Mouse (Mus musculus) skeletal muscle tissue, adult 2 months (tissue): ENCODE data around the gene App.

Experiments
- DNase-seq: peaks from one replicate; pipeline ENCODE4 v3.0.0-alpha.2; 2012; ENCODE audit warnings: low read depth, low spot score

Gene App

DNA sequence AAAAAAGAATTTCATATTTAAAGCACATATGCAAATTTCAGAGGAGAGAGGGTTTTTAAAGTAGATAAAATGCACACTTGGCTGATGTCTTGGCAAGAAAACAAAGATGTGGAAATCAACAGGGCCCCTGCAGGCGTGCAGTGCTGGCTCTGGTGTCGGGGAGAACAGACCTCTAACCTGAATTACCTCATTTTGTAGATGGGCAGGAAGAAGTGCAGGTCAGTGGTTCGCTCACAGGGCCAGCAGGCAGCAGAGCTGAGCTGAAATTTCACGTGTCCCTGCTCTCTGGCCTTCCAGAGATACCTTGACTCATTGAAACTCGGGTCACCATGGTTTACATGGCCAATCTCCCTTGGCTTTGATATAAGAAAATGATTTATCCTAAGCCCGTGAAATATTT, 87.7 kb downstream of the App start:
- no peak for DNase-seq

DNA sequence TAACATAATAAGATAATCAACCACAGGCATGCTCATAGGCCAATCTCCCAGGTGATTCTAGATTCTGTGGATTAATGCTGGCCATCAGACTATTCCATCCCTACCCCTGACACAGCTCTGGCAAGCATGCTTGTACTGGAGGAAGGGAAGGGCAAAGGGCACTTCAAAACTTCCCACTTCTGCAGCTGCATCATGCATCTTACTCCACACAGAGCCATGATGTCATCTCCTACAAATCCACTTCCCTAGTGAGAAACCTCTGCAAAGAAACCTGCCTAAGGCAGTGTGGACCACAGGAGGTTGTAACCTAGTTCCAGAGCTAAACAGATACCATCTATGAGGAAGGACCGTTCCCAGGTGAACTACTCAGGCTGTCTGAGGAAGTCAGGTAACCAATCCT, 89.4 kb downstream of the App start:
- no peak for DNase-seq

DNA sequence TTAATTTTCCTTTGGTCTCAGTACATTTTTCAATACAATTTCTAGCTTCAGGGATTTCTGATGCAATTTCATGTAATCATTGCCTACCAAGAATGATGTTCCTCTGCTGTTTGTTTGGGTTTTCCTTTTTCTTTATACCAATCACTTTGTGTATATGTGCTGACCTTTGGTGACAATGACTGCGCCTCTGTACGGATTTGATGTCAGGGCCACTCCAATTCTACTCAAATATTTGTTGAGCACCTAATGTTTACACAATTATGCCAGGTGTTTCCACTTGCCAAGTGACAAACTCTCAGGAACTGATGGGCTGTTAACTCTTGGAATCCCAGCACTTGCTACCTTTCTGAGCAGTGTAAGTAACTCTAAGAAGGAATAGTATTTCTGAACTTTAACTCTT, 98.2 kb downstream of the App start:
- no peak for DNase-seq

DNA sequence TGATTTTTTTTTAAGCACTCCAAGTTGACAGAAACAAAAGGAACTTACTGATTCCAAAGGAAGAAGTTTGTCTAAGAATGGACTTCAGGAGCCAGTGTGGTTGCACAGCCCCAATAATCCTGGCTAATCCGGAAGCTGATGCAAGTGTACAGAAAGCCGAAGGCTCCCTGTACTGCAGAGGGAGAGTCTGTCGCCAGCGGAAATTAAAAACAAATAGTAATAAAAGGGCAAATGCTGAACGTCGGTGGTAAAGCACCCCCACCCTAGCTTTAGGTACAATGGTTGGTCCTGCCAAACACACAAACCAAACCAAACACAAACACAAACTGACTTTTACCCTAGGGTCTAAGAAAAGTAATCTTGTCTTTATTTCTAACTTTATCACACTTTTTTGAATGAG, 98.7 kb downstream of the App start:
- DNase-seq: no peak

DNA sequence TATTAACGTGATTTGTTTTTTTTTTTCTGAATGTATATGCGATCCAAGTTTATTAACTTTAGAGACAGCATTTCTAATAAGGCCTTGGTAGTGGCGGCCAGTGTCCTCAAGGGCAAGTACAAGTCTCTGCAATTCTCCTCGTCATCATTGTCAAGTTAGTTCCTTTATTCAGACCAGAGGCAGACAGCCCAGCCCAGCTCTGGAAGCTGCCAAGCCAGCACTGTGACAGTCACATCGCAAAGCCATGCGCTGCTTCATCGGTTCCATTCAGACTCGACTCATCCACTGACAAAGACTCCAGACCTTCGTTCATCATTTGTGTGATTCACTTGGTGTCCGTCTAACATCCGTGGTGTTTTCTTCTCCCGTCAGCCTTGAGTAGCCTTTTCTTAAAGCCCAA, 100.9 kb downstream of the App start:
- no peak for DNase-seq

DNA sequence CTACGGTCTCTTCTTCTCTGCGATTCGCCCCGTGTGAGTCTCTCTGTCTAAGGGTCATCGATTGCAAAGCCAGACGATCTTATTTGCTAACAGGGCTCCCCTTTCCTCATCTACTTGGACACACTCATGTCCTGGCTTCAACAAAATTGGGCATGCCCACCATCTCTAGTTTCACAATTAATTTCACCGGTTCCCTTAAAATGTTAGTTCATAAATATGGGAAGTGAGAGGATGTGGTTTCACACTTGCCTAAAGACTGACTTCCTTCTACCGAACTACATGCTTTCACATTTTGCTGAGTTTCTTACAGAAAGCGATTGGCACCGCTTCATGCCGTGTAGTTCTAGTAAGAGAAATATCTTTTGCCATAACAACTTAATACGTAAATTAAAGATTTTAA, 101.8 kb downstream of the App start:
- peak; percentile 28 for DNase-seq

DNA sequence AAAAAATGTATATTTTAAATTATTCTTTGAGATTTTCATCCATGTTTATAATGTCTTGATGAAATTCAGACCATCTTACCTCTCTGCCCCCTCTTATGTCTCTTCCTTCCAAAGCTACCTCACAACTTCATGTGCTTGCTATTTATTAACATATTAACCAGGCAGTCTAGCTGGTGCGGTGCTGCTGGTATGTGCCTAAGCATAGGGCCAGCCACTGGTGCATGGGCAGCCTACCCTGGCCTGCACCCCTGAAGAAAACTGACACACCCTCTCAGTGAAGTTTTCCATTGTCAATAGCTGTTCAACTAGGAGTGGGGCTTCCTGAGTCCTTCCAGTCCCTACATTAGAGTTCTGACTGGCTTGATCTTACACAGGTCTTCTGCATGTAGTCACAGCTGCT, 102.3 kb downstream of the App start:
- no peak for DNase-seq

DNA sequence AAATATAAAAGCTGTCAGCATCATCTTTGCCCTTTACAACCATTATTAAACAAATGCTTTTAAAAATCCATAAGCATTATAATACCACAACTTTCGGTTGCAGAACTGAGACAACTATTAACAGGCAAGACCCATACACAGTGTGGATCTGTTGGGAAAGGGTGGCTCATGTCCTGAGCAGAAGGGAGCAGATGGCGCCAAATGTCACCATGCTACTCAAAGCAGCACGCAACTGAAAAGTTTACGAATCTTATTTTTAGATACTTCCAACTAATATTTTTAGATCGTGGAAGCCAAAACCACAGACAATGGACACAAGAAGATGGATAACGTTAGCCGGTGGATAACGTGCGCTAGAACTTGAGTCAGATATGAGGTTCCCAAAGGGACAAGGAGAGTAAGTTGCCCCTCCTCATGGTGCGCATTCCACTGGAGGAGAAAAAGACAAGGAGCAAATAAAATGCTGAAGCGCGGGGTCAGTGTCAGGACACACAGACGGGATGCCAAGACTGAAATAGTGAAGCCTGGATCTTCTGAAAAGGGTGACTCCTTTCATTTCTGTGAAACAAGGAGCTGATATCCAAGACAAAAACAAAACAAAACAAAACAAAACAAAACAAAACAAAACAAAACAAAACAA, 106.2 kb downstream of the App start:
- peak; percentile 32 for DNase-seq

DNA sequence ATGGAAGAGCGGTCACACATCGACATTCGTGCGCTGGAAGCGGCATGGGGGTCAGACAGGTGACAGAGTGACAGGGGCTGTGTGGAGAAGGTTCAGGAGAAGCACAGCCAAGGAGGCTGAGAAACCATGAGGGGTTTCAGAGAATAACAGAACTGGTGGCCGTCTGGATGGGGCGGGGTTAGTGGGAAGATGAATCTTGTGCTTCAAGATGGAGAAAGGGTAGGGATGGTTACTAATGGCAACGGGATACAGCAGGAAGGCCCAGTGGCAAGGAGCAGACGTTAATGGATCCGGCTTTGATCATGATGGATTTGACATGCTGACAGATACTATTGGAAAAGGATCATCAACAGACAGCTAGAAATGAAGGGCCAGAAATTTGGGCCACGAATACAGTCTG, 107.3 kb downstream of the App start:
- no peak for DNase-seq

DNA sequence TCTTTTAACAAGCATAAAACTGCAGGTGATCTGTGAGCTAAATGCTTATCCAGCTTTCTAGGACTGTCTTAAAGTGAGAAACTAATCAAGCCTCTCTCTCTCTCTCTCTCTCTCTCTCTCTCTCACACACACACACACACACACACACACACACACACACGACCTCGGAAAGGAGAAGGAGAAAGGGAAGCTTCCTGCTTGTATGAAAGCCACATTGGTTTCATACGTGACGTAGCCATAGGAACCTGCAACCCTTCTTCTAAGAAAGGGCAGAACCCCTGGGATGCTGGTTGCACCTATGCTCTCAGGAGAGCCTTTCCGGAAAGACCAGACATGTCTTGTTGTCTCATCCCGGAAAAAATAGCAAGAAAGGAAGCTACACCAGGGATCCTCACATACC, 108.8 kb downstream of the App start:
- DNase-seq: no peak

DNA sequence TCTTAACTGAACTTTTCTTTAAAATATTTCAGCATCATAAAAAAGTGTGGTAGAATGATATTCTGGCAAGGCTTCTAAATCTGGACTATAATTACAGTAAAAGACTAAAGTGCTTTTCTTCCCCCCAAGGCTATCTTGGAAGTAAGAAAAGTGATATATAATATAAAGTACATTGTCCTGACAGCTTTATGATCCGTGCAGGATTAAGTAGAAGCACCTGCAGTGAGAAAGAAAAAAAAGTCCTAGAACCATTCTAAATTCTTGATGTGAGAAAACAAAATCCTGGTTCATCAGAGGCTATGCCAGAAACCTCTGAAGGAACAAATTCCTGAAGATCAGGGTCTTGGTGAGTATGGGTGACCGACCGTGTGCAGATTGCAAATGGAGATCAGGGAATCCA, 110.8 kb downstream of the App start:
- DNase-seq: no peak

DNA sequence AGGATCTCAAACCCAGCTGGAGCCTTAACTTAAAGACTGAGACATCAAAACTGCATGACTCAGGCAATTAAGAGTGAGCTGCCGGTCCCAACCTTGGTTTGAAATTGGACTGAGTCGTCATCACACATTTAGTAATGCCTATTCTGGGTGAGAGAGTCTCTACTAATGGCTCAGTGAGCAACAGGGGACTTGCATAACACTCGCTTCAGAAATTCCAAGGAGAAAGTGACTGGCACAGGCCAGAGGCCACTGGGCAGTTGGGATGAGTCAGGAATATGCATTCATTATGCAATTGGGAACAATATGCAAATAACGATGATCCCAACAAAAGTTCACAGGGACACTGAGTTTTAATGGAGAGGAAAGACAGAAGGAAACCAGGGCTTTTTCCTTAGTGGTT, 111.8 kb downstream of the App start:
- DNase-seq: no peak

DNA sequence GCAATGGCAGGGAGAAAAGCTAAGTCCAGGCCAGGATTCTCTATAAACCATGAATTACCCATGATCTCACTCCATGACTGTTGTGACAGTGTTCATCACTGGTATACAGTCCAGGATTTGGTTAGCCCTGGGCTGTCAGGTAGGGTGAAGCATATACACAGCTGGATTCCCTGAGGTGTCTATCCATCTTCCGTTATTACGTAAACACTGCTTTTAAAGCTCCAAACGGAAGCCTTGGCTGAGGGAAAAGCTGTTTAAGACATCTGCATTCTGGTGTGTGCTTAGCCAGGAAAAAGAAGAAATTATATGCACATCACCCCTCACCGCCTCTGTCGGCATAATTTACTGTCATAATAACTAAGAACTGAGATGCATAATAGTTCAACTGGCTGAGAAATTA, 115.4 kb downstream of the App start:
- DNase-seq: no peak

DNA sequence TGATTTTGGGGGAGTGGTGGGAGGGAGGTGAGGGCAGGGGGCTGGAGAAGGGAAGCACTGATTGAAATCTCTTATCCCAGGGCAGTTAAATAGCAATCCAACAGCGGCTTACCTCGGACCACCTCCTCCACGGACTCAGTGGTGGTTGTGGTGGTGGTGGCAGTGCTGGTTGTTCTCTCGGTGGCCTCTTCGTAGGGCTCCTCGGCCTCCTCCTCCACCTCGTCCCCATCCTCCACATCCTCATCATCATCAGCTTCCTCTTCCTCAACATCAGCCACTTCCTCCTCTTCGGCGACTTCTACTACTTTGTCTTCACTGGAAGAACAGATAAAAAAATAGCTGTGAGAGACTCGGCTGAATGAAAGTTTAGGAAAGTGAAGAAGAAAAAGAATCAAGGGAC, 117.4 kb downstream of the App start:
- DNase-seq: no peak

DNA sequence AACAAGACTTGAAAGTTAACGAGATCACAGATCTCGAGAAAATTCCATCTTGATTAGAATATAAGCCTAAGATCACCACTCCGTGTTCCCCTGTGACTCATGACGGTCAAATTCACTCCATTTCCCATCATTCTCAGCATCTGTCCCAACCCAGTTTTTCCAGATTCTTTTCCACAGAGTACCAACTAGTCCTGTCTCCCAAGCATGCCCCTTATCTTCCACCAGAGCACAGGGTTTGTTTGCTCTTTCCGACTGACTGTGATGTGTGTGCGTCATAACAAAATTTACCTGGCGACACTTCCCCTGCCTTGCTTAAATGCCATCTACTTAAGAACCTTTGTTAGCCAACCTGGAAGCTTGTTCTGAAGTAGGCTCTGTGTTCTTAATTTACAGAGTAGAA, 119.6 kb downstream of the App start:
- DNase-seq: no peak

DNA sequence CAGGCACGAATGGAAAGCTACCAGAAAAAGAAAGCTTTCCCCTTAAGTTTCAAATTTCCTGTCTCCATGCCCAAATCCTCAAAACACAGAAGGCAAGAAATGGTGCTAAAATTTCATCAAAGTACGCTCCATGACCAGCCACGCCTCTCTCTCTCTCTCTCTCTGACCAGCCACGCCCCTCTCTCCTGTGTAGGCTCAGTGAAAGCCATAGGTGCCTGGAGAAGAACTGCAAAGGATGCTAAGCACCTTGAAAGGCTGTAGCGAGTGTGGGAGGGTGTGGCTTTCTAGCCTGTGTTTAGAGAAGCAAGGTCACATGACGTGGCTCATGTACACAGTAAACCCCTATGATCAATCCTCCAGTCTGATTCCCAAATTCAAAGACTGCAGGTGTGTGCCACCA, 126.3 kb downstream of the App start:
- DNase-seq: no peak

DNA sequence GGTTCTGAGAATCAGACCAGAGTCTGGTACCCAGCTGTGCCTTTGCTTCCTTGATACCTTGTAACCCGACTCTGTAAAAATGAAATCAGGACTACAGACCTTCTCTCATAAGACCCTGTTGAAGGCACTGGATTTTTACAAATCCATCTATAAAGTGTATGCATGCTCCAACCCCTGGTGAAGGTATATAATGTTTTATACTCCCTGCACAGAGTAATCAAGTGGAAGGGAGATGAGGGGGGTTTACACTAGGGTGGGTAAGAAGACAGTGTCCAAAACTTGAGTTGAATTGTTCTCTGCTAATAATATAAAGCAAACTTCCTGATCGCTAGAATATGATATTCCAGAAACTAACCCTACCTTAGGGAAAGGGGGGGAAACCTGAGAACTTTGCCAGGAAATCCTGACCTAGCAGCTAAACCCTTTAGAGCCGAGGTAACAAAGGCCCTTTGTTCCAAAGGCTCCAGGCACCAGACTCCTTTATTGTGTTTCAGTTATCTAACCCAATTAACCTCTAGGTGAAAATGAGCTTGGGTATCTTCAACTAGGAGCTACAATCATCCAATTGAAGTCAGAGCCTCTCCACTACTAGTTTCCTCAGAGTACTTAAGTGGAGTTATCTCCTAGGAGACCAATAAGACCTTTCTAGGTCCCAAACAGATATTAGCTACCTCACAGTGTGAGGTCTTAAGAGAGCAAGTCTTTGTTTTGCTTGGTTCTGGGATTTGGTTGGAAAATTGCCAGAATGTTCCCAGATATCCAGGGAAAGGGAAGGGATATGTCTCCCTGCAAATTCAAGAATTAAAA, 132.2 kb downstream of the App start:
- no peak for DNase-seq

DNA sequence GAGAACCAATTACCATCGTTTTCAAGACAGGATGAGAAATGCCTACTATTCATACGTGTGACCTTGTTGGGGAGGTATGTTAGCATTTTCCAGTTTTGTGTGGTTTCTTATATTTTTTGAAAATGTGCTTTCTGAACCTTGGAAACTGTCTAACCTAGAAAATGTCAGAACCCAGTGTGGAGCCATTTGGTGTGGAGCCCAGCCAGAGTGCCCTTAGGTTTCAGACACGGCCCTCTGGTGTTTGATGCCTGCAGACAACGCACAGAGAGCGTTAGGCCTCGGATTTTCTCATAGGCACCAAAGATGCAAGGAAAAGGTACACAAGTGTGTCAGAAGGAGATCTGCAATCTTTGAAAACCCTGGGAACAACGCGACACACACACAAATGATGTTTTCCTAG, 134.8 kb downstream of the App start:
- DNase-seq: no peak

DNA sequence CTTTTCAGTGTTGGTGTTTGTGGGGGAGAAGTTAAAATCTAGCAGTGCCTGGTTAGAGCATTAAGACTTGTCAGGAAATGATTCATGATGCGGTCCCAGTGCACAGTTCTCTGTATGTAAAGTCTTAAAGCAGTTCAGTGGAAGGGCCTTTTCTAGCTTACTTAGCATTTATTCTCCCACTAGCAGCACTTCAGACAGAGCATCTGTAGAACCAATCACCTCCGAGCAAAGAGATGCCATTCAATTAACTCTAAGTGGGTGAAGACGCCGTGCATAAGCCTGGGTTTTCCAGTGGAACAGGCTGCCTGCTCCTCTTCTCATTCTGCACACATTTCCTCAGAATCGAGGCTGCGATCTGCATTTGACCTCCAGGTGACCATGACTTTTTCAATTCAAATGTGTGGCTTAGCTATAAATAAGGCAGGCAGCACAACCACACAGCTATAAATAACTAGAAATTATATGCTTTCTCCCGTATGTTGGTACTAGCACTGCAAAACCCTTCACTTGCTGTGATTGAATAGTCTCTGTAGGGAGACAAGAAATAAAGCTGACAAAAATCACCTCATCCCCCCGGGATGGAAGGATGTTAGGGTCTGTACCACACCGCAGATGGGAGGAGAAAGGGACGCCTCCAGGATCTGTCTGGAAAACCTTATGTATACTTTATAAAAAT, 135.5 kb downstream of the App start:
- no peak for DNase-seq

DNA sequence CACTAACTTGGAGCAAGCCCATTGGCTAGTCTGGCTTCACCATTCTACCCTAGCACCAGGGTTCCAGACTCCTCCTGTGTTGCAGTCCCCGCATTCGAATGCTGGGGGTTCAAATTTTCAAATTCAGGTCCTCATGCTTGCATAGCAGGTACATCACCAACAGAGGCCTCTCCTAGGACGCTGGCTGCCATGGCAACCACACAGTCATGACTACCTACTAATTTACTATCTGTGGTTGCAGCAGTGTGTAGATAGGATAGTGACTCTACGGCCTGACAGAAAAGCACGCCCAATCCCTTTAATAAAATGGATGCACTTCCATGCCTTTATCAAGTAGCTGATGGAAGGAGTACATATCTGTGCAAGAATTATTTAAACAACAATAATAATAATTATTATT, 137.8 kb downstream of the App start:
- DNase-seq: no peak

DNA sequence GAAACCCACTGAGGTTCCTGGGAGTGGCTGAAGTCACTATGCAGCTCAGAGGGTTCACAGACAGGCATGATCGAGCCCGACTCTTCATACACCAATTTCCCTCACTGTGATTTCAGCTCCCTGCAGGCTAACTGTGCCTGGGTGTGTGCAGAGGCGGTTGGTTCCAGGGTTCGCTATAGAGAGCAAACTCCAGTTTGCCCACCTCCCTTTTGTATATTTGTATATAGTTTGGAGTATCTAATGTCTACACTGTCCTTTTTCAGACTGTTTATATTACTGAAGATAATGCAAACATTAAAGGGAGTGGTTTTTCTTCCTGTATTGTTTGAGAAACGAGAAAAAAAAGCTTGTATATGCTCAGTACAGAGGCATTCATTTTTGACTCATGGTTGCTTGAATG, 139.8 kb downstream of the App start:
- DNase-seq: no peak

DNA sequence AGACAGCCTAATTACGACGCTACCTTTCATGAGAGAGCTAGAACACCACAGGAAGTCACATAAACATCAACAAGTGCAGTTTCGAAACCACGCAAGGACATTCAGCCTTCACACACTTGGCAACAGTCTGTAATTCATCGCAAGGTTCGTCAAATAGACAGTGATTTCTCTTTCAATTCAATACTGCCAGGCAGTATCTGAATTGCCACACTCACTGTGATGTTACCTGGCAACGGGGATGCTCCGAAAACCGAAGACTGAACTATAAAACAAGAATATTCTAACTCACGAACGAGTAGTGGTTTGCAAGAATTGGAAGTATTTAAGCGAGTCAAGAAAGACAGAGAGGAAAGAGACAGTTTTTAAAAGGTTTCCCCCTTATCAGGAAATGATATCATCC, 142.8 kb downstream of the App start:
- no peak for DNase-seq

DNA sequence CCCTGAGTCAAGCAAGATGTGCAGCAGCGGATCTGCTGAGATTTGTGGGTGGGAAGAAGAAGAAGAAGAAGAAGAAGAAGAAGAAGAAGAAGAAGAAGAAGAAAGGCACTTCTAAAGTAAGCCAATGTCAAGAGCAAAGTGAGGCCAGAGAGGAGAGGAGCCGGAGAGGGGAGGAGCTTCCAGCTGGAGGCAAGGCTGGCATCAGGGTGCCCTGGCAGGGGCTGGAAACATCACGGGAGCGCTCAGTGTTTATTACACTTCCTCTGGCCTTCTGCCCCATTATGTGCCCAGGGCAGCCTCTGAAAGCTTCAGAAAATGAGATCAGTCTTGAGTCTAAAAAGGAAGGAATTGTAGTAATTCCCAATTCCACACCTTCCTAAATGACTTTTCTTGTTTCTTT, 145.2 kb downstream of the App start:
- DNase-seq: no peak
